Mouse (Mus musculus) heart, adult 2 months (tissue): ENCODE measurements around the gene Mgea5.

Experiments used
- CTCF ChIP-seq: fragments of 200-600 bp; IDR thresholded peaks from 2 replicates; pipeline ENCODE4 v1.8.1; 2022; ENCODE audit warnings: antibody characterized with exemption, mild to moderate bottlenecking, moderate library complexity
- POLR2A ChIP-seq: fragments of 200-500 bp; IDR thresholded peaks from 2 replicates; pipeline ENCODE4 v1.6.1; 2011; ENCODE audit warnings: mild to moderate bottlenecking, low read depth, low read length, control low read depth; ENCODE audit not compliant: insufficient read depth

GRCm38 (mm10) chr19:45740233-45740632 is 43.4 kb downstream of the Mgea5 start:
- TF ChIP-seq POLR2A = no peak
- TF ChIP-seq CTCF = no peak
